ENCODE assay signal across 19 mouse cellular contexts in genomic region chr11:59169807-59170206, GRCm38 (mm10). TPM values are rescaled to one million over a fixed set of nuclear protein-coding genes. Genes with fewer than 3 reads are reported as not detected.
"Had no signal": no experiment of that assay in that cellular context is flagged by ENCODE, and none has a peak within 500 bp of the region (broad histone marks: within the 10 kb centered on the region; RNA-seq: fewer than 3 reads in every experiment).

No protein-coding gene starts in this region.

- H3K36me3 ChIP-seq: intestine, embryonic 15.5 days; liver, embryonic 15.5 days; lung, embryonic 15.5 days; midbrain, embryonic 12.5 days; midbrain, embryonic 15.5 days; neural tube, embryonic 12.5 days; neural tube, embryonic 15.5 days had no signal

- ATAC-seq: intestine, embryonic 15.5 days; midbrain, embryonic 15.5 days had no signal

- H3K4me1 ChIP-seq: intestine, embryonic 15.5 days; lung, embryonic 15.5 days; midbrain, embryonic 12.5 days; midbrain, embryonic 15.5 days; neural tube, embryonic 12.5 days; neural tube, embryonic 15.5 days had no signal

- H3K9ac ChIP-seq: intestine, embryonic 15.5 days; liver, embryonic 15.5 days; lung, embryonic 15.5 days; midbrain, embryonic 12.5 days; midbrain, embryonic 15.5 days; neural tube, embryonic 12.5 days; neural tube, embryonic 15.5 days had no signal

- DNase-seq: kidney, adult 11 months; kidney, postnatal 14 days; kidney, postnatal 4 days; layer of hippocampus, adult 9-11 months; lung, adult 18-20 months; right cerebral cortex, adult 18-20 months; right cerebral cortex, postnatal 14 days; right cerebral cortex, postnatal 4 days; thymus, postnatal 25 days had no signal

- H3K4me2 ChIP-seq: intestine, embryonic 15.5 days; liver, embryonic 15.5 days; lung, embryonic 15.5 days; midbrain, embryonic 12.5 days; midbrain, embryonic 15.5 days; neural tube, embryonic 12.5 days; neural tube, embryonic 15.5 days had no signal

- H3K27ac ChIP-seq: intestine, embryonic 15.5 days; layer of hippocampus, adult 2 months; liver, embryonic 15.5 days; lung, embryonic 15.5 days; macrophage; midbrain, embryonic 12.5 days; midbrain, embryonic 15.5 days; neural tube, embryonic 12.5 days; neural tube, embryonic 15.5 days had no signal

- H3K4me3 ChIP-seq: intestine, embryonic 15.5 days; layer of hippocampus, adult 2 months; liver, embryonic 15.5 days; lung, embryonic 15.5 days; midbrain, embryonic 12.5 days; midbrain, embryonic 15.5 days; neural tube, embryonic 12.5 days; neural tube, embryonic 15.5 days had no signal

- H3K9me3 ChIP-seq: intestine, embryonic 15.5 days; liver, embryonic 15.5 days; lung, embryonic 15.5 days; midbrain, embryonic 12.5 days; midbrain, embryonic 15.5 days; neural tube, embryonic 12.5 days; neural tube, embryonic 15.5 days had no signal

RNA-seq across cellular contexts. Expression of gene Gjc2, which starts 13.2 kb away (rescaled TPM):
- total RNA-seq: megakaryocyte, adult 5-6 weeks had no signal
- polyA plus RNA-seq: macrophage had no signal

RNA-seq across cellular contexts. Expression of gene Obscn, which starts 33.6 kb away (rescaled TPM):
- total RNA-seq: megakaryocyte, adult 5-6 weeks had no signal
